Mouse (Mus musculus): ENCODE measurements at regions not wholly inside any gene's neighbourhood (a gene's known extent, or its start where the extent isn't known, plus 50 kb on each side); places are given as distances from the start of the nearest gene placed in this dataset.

DNA sequence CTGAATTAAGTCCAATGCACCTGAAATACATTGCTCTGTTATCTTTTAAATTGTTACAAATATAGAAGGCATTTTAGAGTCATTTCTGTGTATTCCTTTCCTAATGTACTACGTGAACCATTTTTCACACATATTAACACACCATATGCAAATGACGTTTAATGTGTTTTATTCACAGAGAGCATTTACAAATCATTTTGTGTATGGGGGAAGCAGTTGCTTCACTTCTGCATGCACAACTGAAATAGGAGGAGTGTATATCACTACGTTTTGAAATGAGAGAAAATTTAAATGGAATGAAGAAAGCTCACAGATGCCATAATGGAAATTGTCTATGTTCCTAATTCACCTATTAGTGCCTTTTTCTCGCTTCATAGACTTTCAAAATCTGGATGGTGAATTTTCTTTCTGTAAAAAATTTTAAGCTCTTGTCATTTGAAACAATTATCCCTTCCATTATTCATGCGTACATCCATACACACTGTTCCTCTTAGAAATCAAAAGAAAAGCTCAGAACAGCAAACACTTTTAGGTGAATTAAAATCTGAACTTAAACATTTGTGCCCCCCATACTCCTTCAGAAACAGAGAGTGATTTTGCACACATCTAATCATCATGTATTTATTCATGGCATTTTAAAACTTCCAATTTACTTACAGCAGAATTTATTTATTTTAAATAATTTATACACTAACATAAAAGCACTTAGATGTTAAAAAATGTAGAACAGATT is 121.5 kb upstream of the Ccnh start:
- TF ChIP-seq CTCF (conservative IDR thresholded peaks at IDR 0.05; ENCODE audit: low read length): no peak
- no peak for TF ChIP-seq POU5F1 (IDR thresholded peaks at IDR 0.05; ENCODE audit: borderline replicate concordance, low read length)
- no peak for TF ChIP-seq NANOG (IDR thresholded peaks at IDR 0.05; ENCODE audit: borderline replicate concordance, low read length)
